Mouse (Mus musculus) kidney, adult 2 months (tissue): Measurements from ENCODE around the gene Kazn. TPM values are rescaled to one million over a fixed set of nuclear protein-coding genes. Genes with fewer than 3 reads are reported as not detected.

Source experiments
- DNase-seq: peaks from one replicate; pipeline ENCODE4 v3.0.0; 2021
- H3K27ac ChIP-seq: fragments of 200-500 bp; 2 replicates; pipeline ENCODE4 v1.5.1; 2012; ENCODE audit warnings: low read depth, low read length, control low read depth, inconsistent platforms; ENCODE audit not compliant: insufficient read depth
- H3K27me3 ChIP-seq: fragments of 200-500 bp; replicated peaks from 2 replicates; pipeline ENCODE4 v1.6.1; 2012; ENCODE audit warnings: mild to moderate bottlenecking, moderate library complexity, low read length, inconsistent platforms; ENCODE audit not compliant: control insufficient read depth, insufficient read depth
- H3K36me3 ChIP-seq: fragments of 200-500 bp; 2 replicates; pipeline ENCODE4 v1.6.1; 2012; ENCODE audit warnings: mild to moderate bottlenecking, moderate library complexity, low read length, inconsistent platforms; ENCODE audit not compliant: control insufficient read depth, insufficient read depth
- H3K4me1 ChIP-seq: fragments of 200-500 bp; 2 replicates; pipeline ENCODE4 v1.6.1; 2011; ENCODE audit warnings: low read length; ENCODE audit not compliant: control insufficient read depth, insufficient read depth
- H3K4me3 ChIP-seq: fragments of 200-500 bp; 2 replicates; pipeline ENCODE4 v1.5.1; 2011; ENCODE audit warnings: mild to moderate bottlenecking, low read depth, low read length, control low read depth; ENCODE audit not compliant: insufficient read depth
- CTCF ChIP-seq: fragments of 200-500 bp; conservative IDR thresholded peaks from 2 replicates; pipeline ENCODE4 v1.5.1; 2011; ENCODE audit warnings: low read depth, mild to moderate bottlenecking, control low read depth, low read length, moderate library complexity, mixed read lengths; ENCODE audit not compliant: insufficient read depth, insufficient read length
- POLR2A ChIP-seq: fragments of 200-500 bp; IDR thresholded peaks from one replicate; pipeline ENCODE4 v1.6.1; 2011; ENCODE audit warnings: low read depth, low read length, control low read depth
- WGBS: fragments of 180-500 bp; shearing (Covaris S2); methylation state at CpG from one replicate; pipeline ENCODE4 v1.1.7; 2018; 5-methylcytosine and 5-hydroxymethylcytosine counted together
- polyA plus RNA-seq: library from polyadenylated mRNA; depleted of rRNA; stranded (reverse); fragments of >200 nt; gene quantifications from 2 replicates; pipeline ENCODE4 v1.2.3, GENCODE M21; 2012

Gene Kazn
- polyA plus RNA-seq, 1 experiment: 76.1 TPM

DNA sequence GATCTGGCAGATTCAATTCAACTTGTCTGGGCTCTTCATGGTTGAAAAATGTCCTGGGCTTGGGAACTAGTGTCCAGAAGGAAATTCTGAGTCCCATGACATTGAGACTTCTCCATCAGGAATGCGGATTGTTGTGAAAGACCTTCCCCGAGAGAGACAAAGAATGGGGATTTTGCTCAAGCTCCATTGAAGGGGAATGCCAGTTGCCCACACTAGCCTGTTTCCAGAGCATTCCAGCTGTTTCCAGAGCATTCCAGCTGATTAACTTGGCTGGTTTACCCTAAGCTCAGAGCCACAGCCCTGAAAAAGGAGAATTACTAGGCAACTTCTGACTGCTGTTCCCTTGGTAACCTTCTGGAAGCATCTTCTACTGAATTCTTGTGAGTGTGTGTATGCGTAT is 32.3 kb upstream of the Kazn start:
- no peak overlapping the region for H3K4me3 ChIP-seq
- TF ChIP-seq CTCF (no peak), POLR2A (no peak)
- no peaks in the 10 kb centered on the region for H3K4me1 ChIP-seq
- no peaks in the 10 kb centered on the region for H3K36me3 ChIP-seq
- DNase-seq: no peak
- 80% methylated on average over 3 of the region's 3 CpGs for WGBS
- H3K27ac ChIP-seq: no peak overlapping the region
- no peaks in the 10 kb centered on the region for H3K27me3 ChIP-seq

GRCm38 (mm10) chr4:142267832-142268231 is 28.6 kb upstream of the Kazn start:
- H3K27me3 ChIP-seq: no peaks in the 10 kb centered on the region
- no peak overlapping the region for H3K27ac ChIP-seq
- 33% methylated on average over 4 of the region's 4 CpGs for WGBS
- H3K36me3 ChIP-seq: no peaks in the 10 kb centered on the region
- no peak overlapping the region for H3K4me3 ChIP-seq
- TF ChIP-seq CTCF (no peak), POLR2A (no peak)
- no peak for DNase-seq
- H3K4me1 ChIP-seq: no peaks in the 10 kb centered on the region

DNA sequence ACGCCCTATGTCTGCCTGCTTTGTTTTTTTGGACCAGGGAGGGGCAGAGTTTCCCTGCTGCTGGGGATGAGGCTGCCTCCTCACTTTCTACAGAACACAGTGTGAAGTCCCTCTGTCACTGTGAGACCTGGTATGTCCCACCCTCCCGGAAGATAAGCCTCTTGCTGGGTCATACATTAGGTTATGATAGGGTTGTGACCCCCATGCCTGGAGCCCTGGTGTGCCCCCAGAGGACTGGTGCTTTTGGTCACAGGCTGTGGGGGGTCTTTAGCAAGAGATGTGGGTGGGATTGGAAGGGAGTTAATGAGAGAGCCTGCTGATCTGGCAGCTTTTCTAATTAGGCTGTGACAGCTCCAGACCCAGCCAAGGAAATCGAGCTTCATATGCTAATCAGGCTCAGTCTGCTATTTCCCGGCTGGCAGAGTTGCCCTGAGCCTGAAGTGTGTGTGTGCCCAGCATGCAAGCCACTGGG is 28.2 kb upstream of the Kazn start:
- 26% methylated on average over 4 of the region's 4 CpGs for WGBS
- no peak overlapping the region for H3K27ac ChIP-seq
- DNase-seq: peak; percentile 14

DNA sequence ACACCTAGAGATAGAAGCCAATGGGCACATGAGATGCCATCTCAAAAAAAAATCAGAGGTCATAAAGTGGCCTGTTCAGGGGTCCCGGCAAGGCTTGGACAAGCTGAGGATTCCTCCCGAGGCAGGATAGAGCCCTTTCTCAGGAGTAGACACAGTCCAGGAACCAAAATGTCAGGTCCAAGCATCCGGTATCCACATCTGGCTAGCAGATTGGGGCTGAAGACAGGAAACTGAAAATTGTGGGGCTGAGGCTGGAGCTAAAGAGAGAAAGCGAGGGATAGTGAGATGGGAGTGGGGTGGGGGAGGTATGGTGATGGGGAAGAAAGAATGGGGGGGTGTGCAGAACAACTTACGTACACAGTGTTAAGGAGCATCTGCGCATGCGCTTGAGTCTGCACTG is 25.1 kb upstream of the Kazn start:
- TF ChIP-seq POLR2A (no peak), CTCF (no peak)
- DNase-seq: no peak
- Histone ChIP-seq H3K4me3 (no peak overlapping the region), H3K36me3 (no peaks in the 10 kb centered on the region), H3K27ac (no peak overlapping the region), H3K4me1 (no peaks in the 10 kb centered on the region), H3K27me3 (no peaks in the 10 kb centered on the region)
- WGBS: 92% methylated on average over 7 of the region's 7 CpGs

More for the DNA sequence above, 28.2 kb upstream of the Kazn start:
- Histone ChIP-seq H3K4me1 (no peaks in the 10 kb centered on the region), H3K36me3 (no peaks in the 10 kb centered on the region), H3K27me3 (no peaks in the 10 kb centered on the region), H3K4me3 (no peak overlapping the region)
- no peak for TF ChIP-seq POLR2A
- no peak for TF ChIP-seq CTCF

- TF ChIP-seq CTCF (no peak), POLR2A (no peak)
- no peak for DNase-seq
- WGBS: 67% methylated on average over 4 of the region's 4 CpGs
- H3K27me3 ChIP-seq: no peaks in the 10 kb centered on the region
- no peak overlapping the region for H3K27ac ChIP-seq
- no peaks in the 10 kb centered on the region for H3K36me3 ChIP-seq
- no peak overlapping the region for H3K4me3 ChIP-seq
- no peaks in the 10 kb centered on the region for H3K4me1 ChIP-seq
Observed at GRCm38 (mm10) chr4:142261725-142262124, 22.5 kb upstream of the Kazn start.

GRCm38 (mm10) chr4:142258730-142259129 is 19.5 kb upstream of the Kazn start:
- H3K27me3 ChIP-seq: no peaks in the 10 kb centered on the region

GRCm38 (mm10) chr4:142254088-142254487 is 14.9 kb upstream of the Kazn start:
- Histone ChIP-seq H3K4me3 (no peak overlapping the region), H3K27me3 (no peaks in the 10 kb centered on the region), H3K36me3 (no peaks in the 10 kb centered on the region), H3K27ac (no peak overlapping the region), H3K4me1 (0 out of 2 replicates have a peak, but pooled peaks cover 2% of the 10 kb centered on the region)
- TF ChIP-seq POLR2A: no peak
- TF ChIP-seq CTCF: peak; percentile 48; the same call in 1 of the 2 replicates
- no peak for DNase-seq
- 86% methylated on average over 6 of the region's 6 CpGs for WGBS

More at GRCm38 (mm10) chr4:142258730-142259129, 19.5 kb upstream of the Kazn start:
- Histone ChIP-seq H3K4me1 (no peaks in the 10 kb centered on the region), H3K27ac (no peak overlapping the region), H3K4me3 (no peak overlapping the region), H3K36me3 (no peaks in the 10 kb centered on the region)
- no peak for DNase-seq
- TF ChIP-seq POLR2A (no peak), CTCF (no peak)
- WGBS: 83% methylated on average over 10 of the region's 10 CpGs
